Mouse (Mus musculus) forebrain, embryonic 16.5 days (tissue): ENCODE measurements around the gene 5730409E04Rik. TPM values are rescaled to one million over a fixed set of nuclear protein-coding genes. Genes with fewer than 3 reads are reported as not detected.

Experiments used
- ATAC-seq: fragments of 200-750 bp; cut with Nextera tagmentation; 2 replicates; pipeline ENCODE4 v1.8.0; 2017; ENCODE audit warnings: mild to moderate bottlenecking, moderate library complexity
- H3K27ac ChIP-seq: fragments of 300-500 bp; sonication (generic); 2 replicates; pipeline ENCODE4 v1.5.1; 2014; ENCODE audit warnings: low read length, control low read depth
- H3K27me3 ChIP-seq: fragments of 300-500 bp; sonication (generic); replicated peaks from 2 replicates; pipeline ENCODE4 v1.6.1; 2014; ENCODE audit warnings: low read length; ENCODE audit not compliant: control insufficient read depth, insufficient read depth
- H3K36me3 ChIP-seq: fragments of 300-500 bp; sonication (generic); 2 replicates; pipeline ENCODE4 v1.6.1; 2014; ENCODE audit not compliant: control insufficient read depth, insufficient read depth
- H3K4me1 ChIP-seq: fragments of 300-500 bp; sonication (generic); replicated peaks from 2 replicates; pipeline ENCODE4 v1.6.1; 2014; ENCODE audit warnings: low read length; ENCODE audit not compliant: control insufficient read depth, insufficient read depth
- H3K4me2 ChIP-seq: fragments of 300-500 bp; sonication (generic); 2 replicates; pipeline ENCODE4 v1.6.1; 2014; ENCODE audit warnings: mild to moderate bottlenecking, low read length, control low read depth
- H3K4me3 ChIP-seq: fragments of 300-500 bp; sonication (generic); replicated peaks from 2 replicates; pipeline ENCODE4 v1.5.1; 2014; ENCODE audit warnings: mild to moderate bottlenecking, low read length, control low read depth
- H3K9ac ChIP-seq: fragments of 300-500 bp; sonication (generic); replicated peaks from 2 replicates; pipeline ENCODE4 v1.6.1; 2014; ENCODE audit warnings: low read depth, low read length, control low read depth
- H3K9me3 ChIP-seq: fragments of 300-500 bp; sonication (generic); 2 replicates; pipeline ENCODE4 v1.6.1; 2016; ENCODE audit warnings: low read length; ENCODE audit not compliant: control insufficient read depth
- WGBS: fragments of 180-500 bp; shearing (Covaris S2); extraction: QIAGEN DNeasy Blood & Tissue Kit; methylation state at CpG from one replicate; pipeline ENCODE4 v1.1.7; 2014; 5-methylcytosine and 5-hydroxymethylcytosine counted together
- polyA plus RNA-seq: library from polyadenylated mRNA; unstranded; fragments of >200 nt; fragmentation: Nextera tagmentation; extraction: Ambion mirVana; gene quantifications from 2 replicates; pipeline ENCODE4 v1.2.1, GENCODE M21; 2015

5730409E04Rik gene
- polyA plus RNA-seq, 1 experiment from 2014 or later = 4.6 TPM

DNA sequence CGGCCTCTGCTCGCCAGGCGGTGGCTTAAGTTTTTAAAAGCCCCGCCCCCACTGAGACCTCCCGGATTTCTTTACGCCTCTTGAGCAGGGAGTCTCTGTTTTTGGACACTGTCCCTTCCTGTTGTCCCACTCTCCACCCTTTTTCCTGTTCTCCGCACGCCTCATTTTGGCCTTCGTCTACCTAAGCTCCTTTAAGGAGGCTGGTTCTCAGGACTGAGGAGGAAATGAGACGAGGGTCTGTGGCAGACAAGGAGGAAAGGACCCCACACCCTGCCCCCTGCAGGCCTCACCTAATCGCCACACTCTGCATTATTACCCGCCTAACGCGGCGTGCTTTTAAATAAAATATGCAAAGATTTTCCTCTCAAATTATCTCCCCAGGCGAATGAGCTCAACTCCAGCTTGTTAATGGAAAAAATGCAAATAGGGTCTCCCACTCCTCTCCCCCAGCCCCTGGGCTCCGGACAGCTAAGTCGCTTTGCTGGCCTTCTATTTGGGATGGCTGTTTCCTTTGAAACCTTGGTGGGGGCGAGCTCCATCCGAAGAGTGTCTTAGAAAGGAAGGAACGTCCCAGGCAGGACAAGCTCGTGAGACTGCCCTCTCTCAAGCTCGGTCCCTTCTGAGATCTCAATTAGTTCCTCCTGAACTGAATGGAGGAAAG is 17.5 kb downstream of the 5730409E04Rik start:
- 1% methylated on average over 23 of the region's 23 CpGs for whole genome bisulfite sequencing
- Histone ChIP-seq H3K4me2 (peak overlapping the region; percentile 27), H3K36me3 (no peaks in the 10 kb centered on the region), H3K4me3 (no peak overlapping the region), H3K27me3 (no peaks in the 10 kb centered on the region), H3K4me1 (peaks cover 13% of the 10 kb centered on the region), H3K9me3 (no peaks in the 10 kb centered on the region), H3K27ac (no peak overlapping the region), H3K9ac (peak overlapping the region; percentile 28; the same call in 1 of the 2 replicates)
- ATAC-seq = peak; percentile 23; the same call in 1 of the 2 replicates

DNA sequence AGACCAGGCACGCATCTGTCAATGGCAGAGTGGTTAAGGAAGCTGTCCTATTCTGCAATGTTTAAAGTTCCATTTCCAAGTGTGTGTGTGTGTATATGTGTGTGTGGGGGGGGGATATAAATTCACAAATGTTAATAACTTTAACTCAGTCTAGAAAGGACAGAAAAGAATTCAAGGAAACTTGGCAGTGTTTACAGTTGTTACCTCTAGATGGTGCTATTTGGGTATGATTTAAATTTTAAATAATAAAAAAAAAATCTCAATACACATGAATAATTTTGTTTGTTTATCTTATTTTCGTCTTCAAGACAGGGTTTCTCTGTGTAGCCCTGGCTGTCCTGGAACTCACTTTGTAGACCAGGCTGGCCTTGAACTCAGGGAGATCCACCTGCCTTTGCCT is 22.3 kb downstream of the 5730409E04Rik start:
- H3K27ac ChIP-seq = no peak overlapping the region
- H3K9ac ChIP-seq = no peak overlapping the region
- no peak overlapping the region for H3K4me3 ChIP-seq
- H3K4me1 ChIP-seq = peaks cover 14% of the 10 kb centered on the region
- no peak overlapping the region for H3K4me2 ChIP-seq
- 0 out of 2 replicates have a peak, but pooled peaks cover 4% of the 10 kb centered on the region for H3K27me3 ChIP-seq
- H3K9me3 ChIP-seq = no peaks in the 10 kb centered on the region
- no peaks in the 10 kb centered on the region for H3K36me3 ChIP-seq
- WGBS = 44% methylated on average over 2 of the region's 2 CpGs
- ATAC-seq = no peak

DNA sequence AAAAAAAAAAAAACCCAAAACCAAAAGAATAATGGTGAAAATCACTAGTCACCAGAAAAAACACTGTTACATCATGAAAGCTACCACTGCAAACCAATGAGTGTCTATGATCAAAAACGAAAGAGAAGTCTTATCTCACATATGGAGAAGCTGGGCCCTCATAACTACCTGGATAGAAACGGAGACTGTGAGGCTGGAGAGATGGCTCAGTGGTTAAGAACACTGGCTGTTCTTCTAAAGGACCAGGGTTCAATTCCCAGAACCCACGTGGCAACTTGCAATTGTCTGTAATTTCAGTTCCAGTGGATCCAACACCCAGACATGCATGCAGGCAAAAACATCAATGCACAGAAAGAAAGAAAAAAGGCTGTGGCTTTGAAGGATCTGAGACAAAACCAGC is 23.1 kb downstream of the 5730409E04Rik start:
- WGBS = 64% methylated on average over 3 of the region's 3 CpGs
- H3K4me3 ChIP-seq = no peak overlapping the region

DNA sequence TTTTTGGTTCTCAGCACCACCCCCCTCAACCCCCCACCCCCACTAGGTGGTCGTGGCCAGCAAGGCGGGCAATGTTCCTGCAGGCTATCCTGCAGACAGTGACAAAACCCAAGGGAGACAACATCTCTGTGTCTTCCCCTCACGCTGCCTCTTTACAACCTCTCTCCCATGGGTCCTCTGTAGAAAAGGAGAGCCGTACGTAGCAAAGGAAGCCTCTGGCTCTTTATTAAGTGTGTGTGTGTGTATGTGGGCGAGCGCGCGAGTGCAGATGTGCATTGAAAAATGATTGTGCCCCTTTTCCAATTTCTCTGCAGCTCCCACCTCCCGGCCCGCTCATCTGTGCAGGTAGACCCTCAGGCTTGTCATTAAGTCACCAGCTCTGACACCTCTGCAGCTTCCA is 26.7 kb downstream of the 5730409E04Rik start:
- Histone ChIP-seq H3K4me2 (no peak overlapping the region), H3K4me1 (peaks cover 18% of the 10 kb centered on the region), H3K36me3 (no peaks in the 10 kb centered on the region), H3K4me3 (no peak overlapping the region), H3K9ac (no peak overlapping the region), H3K27ac (no peak overlapping the region), H3K9me3 (no peaks in the 10 kb centered on the region), H3K27me3 (peaks cover 4% of the 10 kb centered on the region; the same call in 1 of the 2 replicates)
- no peak for ATAC-seq
- 30% methylated on average over 11 of the region's 11 CpGs for WGBS

More for the DNA sequence above, 23.1 kb downstream of the 5730409E04Rik start:
- Histone ChIP-seq H3K4me1 (peaks cover 10% of the 10 kb centered on the region), H3K36me3 (no peaks in the 10 kb centered on the region), H3K27me3 (peaks cover 4% of the 10 kb centered on the region; the same call in 1 of the 2 replicates), H3K4me2 (no peak overlapping the region), H3K9me3 (no peaks in the 10 kb centered on the region), H3K27ac (no peak overlapping the region), H3K9ac (no peak overlapping the region)
- no peak for ATAC-seq

DNA sequence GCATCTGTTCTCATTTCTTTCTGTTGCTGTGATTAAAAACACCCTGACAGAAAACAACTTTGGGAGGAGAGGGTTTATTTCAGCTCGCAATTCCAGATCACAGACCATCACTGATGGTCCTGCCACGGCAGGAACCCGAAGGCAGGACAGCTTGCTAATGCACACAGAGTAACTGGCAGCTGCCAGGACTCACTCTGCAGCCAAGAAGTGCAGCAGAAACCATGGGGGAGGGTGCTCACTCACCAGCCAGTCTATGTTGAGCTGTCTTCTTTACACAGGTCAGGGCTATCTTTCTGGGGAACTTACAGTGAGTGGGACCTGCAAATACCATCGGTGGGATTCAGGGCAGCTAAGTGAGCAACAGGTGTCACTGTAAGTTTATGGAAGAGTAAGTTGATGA is 27.8 kb downstream of the 5730409E04Rik start:
- Histone ChIP-seq H3K4me3 (no peak overlapping the region), H3K9ac (no peak overlapping the region), H3K4me1 (peaks cover 18% of the 10 kb centered on the region), H3K9me3 (no peaks in the 10 kb centered on the region), H3K36me3 (no peaks in the 10 kb centered on the region), H3K27ac (no peak overlapping the region), H3K27me3 (peaks cover 6% of the 10 kb centered on the region; the same call in 1 of the 2 replicates), H3K4me2 (no peak overlapping the region)
- 61% methylated on average over 4 of the region's 4 CpGs for WGBS
- ATAC-seq = no peak

DNA sequence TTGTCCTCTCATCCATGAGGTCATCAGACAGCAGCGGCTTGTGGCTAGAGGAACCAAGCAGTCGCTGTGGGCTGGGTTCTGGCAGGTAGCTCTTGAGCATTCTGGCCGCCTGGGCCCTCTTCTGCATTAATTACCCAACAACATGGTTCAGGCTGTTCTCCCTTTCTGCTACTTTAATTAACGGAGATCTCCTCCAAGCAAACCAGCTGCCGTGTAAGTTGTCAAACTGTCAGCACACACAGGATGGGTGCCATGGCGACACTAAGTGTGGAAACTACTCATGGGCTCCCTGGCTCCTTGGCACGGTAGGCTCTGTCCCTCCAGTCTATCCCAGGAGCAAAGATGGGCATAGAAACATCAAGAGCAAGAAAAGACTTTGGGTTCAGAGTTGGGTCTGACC is 29.7 kb downstream of the 5730409E04Rik start:
- H3K27me3 ChIP-seq = peaks cover 6% of the 10 kb centered on the region; the same call in 1 of the 2 replicates
- peak; percentile 75; the same call in 1 of the 2 replicates for ATAC-seq
- no peak overlapping the region for H3K4me2 ChIP-seq
- peak overlapping the region; percentile 52 for H3K27ac ChIP-seq
- H3K9me3 ChIP-seq = no peaks in the 10 kb centered on the region
- no peak overlapping the region for H3K4me3 ChIP-seq
- H3K4me1 ChIP-seq = peaks cover 18% of the 10 kb centered on the region
- no peaks in the 10 kb centered on the region for H3K36me3 ChIP-seq
- 24% methylated on average over 7 of the region's 7 CpGs for WGBS
- no peak overlapping the region for H3K9ac ChIP-seq

DNA sequence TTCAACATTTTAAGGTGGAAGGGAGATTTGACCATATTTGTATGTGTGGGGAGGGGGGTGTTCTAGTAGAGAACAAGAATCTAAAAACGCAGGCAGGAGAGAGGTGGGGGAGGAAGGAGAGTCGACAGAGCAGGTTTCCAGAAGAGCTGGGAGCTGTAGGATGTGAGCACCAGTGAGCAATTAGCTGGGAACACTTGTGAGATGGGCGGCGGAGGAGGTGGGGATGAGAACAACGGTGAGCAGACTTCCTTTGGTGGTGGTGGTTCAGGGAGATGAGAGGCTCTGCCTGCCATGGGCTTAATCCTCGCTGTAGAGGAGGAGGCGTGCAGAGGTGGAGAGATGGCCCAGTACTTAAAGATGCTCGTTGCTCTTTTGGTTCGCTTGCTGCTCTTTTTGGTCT is 32.3 kb downstream of the 5730409E04Rik start:
- 32% methylated on average over 9 of the region's 9 CpGs for WGBS
- no peak for ATAC-seq

DNA sequence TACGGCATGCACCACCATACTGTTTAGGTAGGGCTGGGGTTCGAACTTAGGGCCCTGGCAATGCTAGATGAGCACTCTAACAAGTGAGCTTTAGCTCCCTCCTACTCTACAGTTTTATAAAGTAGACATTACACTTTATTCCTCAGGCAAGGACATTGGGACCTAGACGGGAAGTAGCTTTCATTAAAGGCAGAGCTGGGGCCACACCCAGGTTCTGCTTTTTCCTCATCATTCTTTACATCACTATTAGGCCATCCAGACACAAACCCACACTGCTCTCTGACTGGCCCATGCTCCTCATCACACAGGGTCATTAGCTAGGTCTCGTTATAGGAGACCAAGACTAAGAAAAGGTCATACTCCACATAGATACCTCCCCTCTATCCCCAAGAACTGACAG is 34.2 kb downstream of the 5730409E04Rik start:
- Histone ChIP-seq H3K9ac (no peak overlapping the region), H3K36me3 (no peaks in the 10 kb centered on the region), H3K9me3 (no peaks in the 10 kb centered on the region), H3K27me3 (0 out of 2 replicates have a peak, but pooled peaks cover 2% of the 10 kb centered on the region), H3K27ac (no peak overlapping the region), H3K4me3 (no peak overlapping the region), H3K4me1 (peaks cover 18% of the 10 kb centered on the region), H3K4me2 (no peak overlapping the region)
- 72% methylated on average over 4 of the region's 4 CpGs for WGBS
- no peak for ATAC-seq

More for the DNA sequence above, 32.3 kb downstream of the 5730409E04Rik start:
- H3K27me3 ChIP-seq = peaks cover 2% of the 10 kb centered on the region; the same call in 1 of the 2 replicates
- peaks cover 15% of the 10 kb centered on the region for H3K4me1 ChIP-seq
- no peaks in the 10 kb centered on the region for H3K36me3 ChIP-seq
- H3K27ac ChIP-seq = no peak overlapping the region
- H3K4me3 ChIP-seq = no peak overlapping the region
- no peak overlapping the region for H3K4me2 ChIP-seq
- H3K9ac ChIP-seq = no peak overlapping the region
- H3K9me3 ChIP-seq = no peaks in the 10 kb centered on the region

DNA sequence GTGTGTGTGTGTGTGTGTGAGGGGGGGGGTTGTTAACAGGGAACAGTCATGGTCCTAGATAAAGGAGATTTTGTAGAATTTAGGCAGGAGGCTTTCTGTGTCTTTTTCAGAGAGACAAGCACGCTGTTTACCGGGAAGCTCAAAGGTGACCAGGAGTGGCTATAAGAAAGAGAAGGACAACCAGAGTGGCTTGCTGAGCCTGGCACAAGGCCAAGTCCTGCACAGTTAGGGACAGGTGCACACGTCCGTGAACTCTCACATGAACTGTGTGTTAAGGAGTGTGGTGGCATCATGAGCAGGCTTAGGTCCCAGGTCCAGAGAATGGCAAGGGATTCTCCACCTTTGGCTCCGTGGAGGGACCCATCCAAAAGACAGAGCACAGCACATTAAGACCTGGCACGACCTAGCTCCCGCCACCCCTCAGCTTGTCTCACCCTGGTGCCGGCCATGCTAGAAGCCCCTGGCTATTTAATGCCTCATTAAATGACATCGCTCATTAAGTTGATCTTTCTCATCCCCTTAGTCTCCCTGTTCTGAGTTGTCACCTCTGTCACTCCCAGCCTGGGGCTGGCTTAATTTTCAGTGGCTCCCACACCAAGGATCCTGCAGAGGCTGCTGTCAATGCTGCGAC is 34.8 kb downstream of the 5730409E04Rik start:
- Histone ChIP-seq H3K9me3 (no peaks in the 10 kb centered on the region), H3K9ac (no peak overlapping the region), H3K4me1 (peaks cover 16% of the 10 kb centered on the region), H3K4me2 (no peak overlapping the region), H3K27me3 (0 out of 2 replicates have a peak, but pooled peaks cover 2% of the 10 kb centered on the region), H3K27ac (no peak overlapping the region), H3K4me3 (no peak overlapping the region), H3K36me3 (no peaks in the 10 kb centered on the region)
- WGBS = 51% methylated on average over 10 of the region's 10 CpGs
- ATAC-seq = no peak
